Mouse (Mus musculus) hindbrain, embryonic 12.5 days (tissue): ENCODE measurements around the gene Magee1. TPM values are rescaled to one million over a fixed set of nuclear protein-coding genes. Genes with fewer than 3 reads are reported as not detected.

Experiments used
- ATAC-seq: fragments of 200-750 bp; cut with Nextera tagmentation; 2 replicates; pipeline ENCODE4 v1.8.0; 2017; ENCODE audit warnings: moderate TSS enrichment; ENCODE audit not compliant: low FRiP score
- H3K27ac ChIP-seq: fragments of 300-500 bp; sonication (generic); 2 replicates; pipeline ENCODE4 v1.5.1; 2016; ENCODE audit warnings: mild to moderate bottlenecking
- H3K27me3 ChIP-seq: fragments of 300-500 bp; sonication (generic); 2 replicates; pipeline ENCODE4 v1.6.1; 2016; ENCODE audit warnings: mild to moderate bottlenecking
- H3K36me3 ChIP-seq: fragments of 300-500 bp; sonication (generic); 2 replicates; pipeline ENCODE4 v1.6.1; 2016; ENCODE audit warnings: mild to moderate bottlenecking
- H3K4me1 ChIP-seq: fragments of 300-500 bp; sonication (generic); 2 replicates; pipeline ENCODE4 v1.6.1; 2016
- H3K4me2 ChIP-seq: fragments of 300-500 bp; sonication (generic); replicated peaks from 2 replicates; pipeline ENCODE4 v1.6.1; 2016; ENCODE audit warnings: mild to moderate bottlenecking
- H3K4me3 ChIP-seq: fragments of 300-500 bp; sonication (generic); 2 replicates; pipeline ENCODE4 v1.5.1; 2016; ENCODE audit warnings: mild to moderate bottlenecking
- H3K9ac ChIP-seq: fragments of 300-500 bp; sonication (generic); 2 replicates; pipeline ENCODE4 v1.6.1; 2016; ENCODE audit warnings: mild to moderate bottlenecking, moderate library complexity
- H3K9me3 ChIP-seq: fragments of 300-500 bp; sonication (generic); replicated peaks from 2 replicates; pipeline ENCODE4 v1.6.1; 2016; ENCODE audit warnings: mild to moderate bottlenecking
- WGBS: fragments of 180-500 bp; shearing (Covaris S2); methylation state at CpG from one replicate; pipeline ENCODE4 v1.1.7; 2016; 5-methylcytosine and 5-hydroxymethylcytosine counted together
- polyA plus RNA-seq: library from polyadenylated mRNA; unstranded; fragments of >200 nt; fragmentation: Nextera tagmentation; extraction: Ambion mirVana; gene quantifications from 2 replicates; pipeline ENCODE4 v1.2.1, GENCODE M21; 2016

The Magee1 gene
- polyA plus RNA-seq, 1 experiment from 2014 or later: 90.3 TPM

DNA sequence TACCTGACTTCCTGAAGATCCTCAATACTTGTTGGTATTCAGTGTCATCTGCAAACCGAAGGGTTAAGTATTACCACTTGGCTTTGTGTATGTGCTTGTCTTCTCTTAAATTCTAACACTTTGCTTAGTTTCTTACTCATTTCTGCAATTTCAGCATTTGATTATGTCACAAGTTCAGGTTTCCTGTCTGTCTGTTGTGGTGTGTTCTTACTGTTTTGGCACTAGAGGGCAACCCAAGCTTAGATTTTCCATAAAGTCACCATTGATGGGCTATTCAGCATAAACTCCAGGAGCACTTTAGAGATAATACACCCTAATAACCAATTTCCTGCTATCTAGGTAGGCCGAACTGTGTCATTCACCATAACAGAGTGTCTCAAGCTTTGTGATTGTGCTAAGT, 47.0 kb downstream of the Magee1 start:
- Histone ChIP-seq H3K27me3 (peaks cover 35% of the 10 kb centered on the region), H3K36me3 (no peaks in the 10 kb centered on the region), H3K9ac (no peak overlapping the region), H3K27ac (no peak overlapping the region), H3K4me3 (no peak overlapping the region), H3K4me2 (no peak overlapping the region), H3K9me3 (no peaks in the 10 kb centered on the region), H3K4me1 (no peaks in the 10 kb centered on the region)
- no peak for ATAC-seq
- 76% methylated on average over 2 of the region's 2 CpGs for WGBS

Other genes with a start within 250 kb of the Magee1 start
- 45.6 and 51.5 TPM in 2 replicates for gene Pbdc1, start 40.6 kb upstream of the Magee1 start, polyA plus RNA-seq